Mouse (Mus musculus): Measurements from ENCODE around the gene Adgra1. TPM values are rescaled to one million over a fixed set of nuclear protein-coding genes. Genes with fewer than 3 reads are reported as not detected.
A peak's percentile ranks its signal among the peaks of the same experiment; 100 is the strongest.

Gene Adgra1
- total RNA-seq, 2 experiments from 2014 or later: 0.05 TPM; not detected in 1

- DNase-seq: no peak
Measured at GRCm38 (mm10) chr7:139850152-139850551, 16.2 kb downstream of the Adgra1 start.

- no peak for DNase-seq
Measured at GRCm38 (mm10) chr7:139850677-139851076, 16.7 kb downstream of the Adgra1 start.

GRCm38 (mm10) chr7:139851098-139851497 is 17.1 kb downstream of the Adgra1 start:
- DNase-seq: no peak

- DNase-seq: no peak
Measured at GRCm38 (mm10) chr7:139855261-139855660, 21.3 kb downstream of the Adgra1 start.

- DNase-seq: peak; percentile 43 to 87
Measured at GRCm38 (mm10) chr7:139861411-139861810, 27.4 kb downstream of the Adgra1 start.

GRCm38 (mm10) chr7:139863076-139863475 is 29.1 kb downstream of the Adgra1 start:
- DNase-seq: no peak

- no peak for DNase-seq
Measured at GRCm38 (mm10) chr7:139864253-139864652, 30.3 kb downstream of the Adgra1 start.

GRCm38 (mm10) chr7:139864871-139865270 is 30.9 kb downstream of the Adgra1 start:
- DNase-seq: no peak

GRCm38 (mm10) chr7:139871014-139871413 is 37.0 kb downstream of the Adgra1 start:
- no peak for DNase-seq

GRCm38 (mm10) chr7:139877167-139877792 is 43.3 kb downstream of the Adgra1 start:
- peak in 1 of 2 experiments; percentile 30 for DNase-seq

- no peak for DNase-seq
Measured at GRCm38 (mm10) chr7:139878122-139878521, 44.1 kb downstream of the Adgra1 start.

- DNase-seq: no peak
Measured at GRCm38 (mm10) chr7:139878621-139879020, 44.6 kb downstream of the Adgra1 start.

GRCm38 (mm10) chr7:139883545-139883944 is 49.6 kb downstream of the Adgra1 start:
- DNase-seq: no peak

- DNase-seq: no peak
Measured at GRCm38 (mm10) chr7:139891779-139892178, 57.8 kb downstream of the Adgra1 start.

- peak; percentile 8 to 28 for DNase-seq
Measured at GRCm38 (mm10) chr7:139894655-139895557, 60.9 kb downstream of the Adgra1 start, which contains the start of gene Kndc1. Gene Kndc1 (plus strand): TSS chr7:139894696.

GRCm38 (mm10) chr7:139896271-139896670 is 62.3 kb downstream of the Adgra1 start:
- no peak for DNase-seq

- DNase-seq: no peak
Measured at GRCm38 (mm10) chr7:139896796-139897195, 62.8 kb downstream of the Adgra1 start.

- no peak for DNase-seq
Measured at GRCm38 (mm10) chr7:139898606-139899005, 64.6 kb downstream of the Adgra1 start.

- no peak for DNase-seq
Measured at GRCm38 (mm10) chr7:139899505-139899904, 65.5 kb downstream of the Adgra1 start.

- DNase-seq: no peak
Measured at GRCm38 (mm10) chr7:139900456-139900855, 66.5 kb downstream of the Adgra1 start.

- no peak for DNase-seq
Measured at GRCm38 (mm10) chr7:139900896-139901295, 66.9 kb downstream of the Adgra1 start.

GRCm38 (mm10) chr7:139901981-139902380 is 68.0 kb downstream of the Adgra1 start:
- no peak for DNase-seq

- DNase-seq: no peak
Measured at GRCm38 (mm10) chr7:139905261-139905660, 71.3 kb downstream of the Adgra1 start.

Measured in heart, adult 18-20 months (tissue).